Mouse (Mus musculus) mature B cell (primary cell): ENCODE measurements around the gene Ttc7b.

Experiments used
- in situ Hi-C: fragments of 300-500 bp; cut with MboI; formaldehyde crosslinking; loops from 2 replicates; pipeline ENCODE4 v1.14.3; 2019

Gene Ttc7b

GRCm38 (mm10) chr12:100447701-100448277 lies 72.8 kb downstream of the Ttc7b start:
- in situ Hi-C loops, result no loop called here

- in situ Hi-C loops, result no loop called here
Observed at GRCm38 (mm10) chr12:100447161-100447560, 73.5 kb downstream of the Ttc7b start.

- in situ Hi-C loops, result no loop called here
Observed at GRCm38 (mm10) chr12:100445686-100446085, 74.9 kb downstream of the Ttc7b start.

GRCm38 (mm10) chr12:100445271-100445670 lies 75.4 kb downstream of the Ttc7b start:
- in situ Hi-C loops, result no loop called here

- in situ Hi-C loops, result no loop called here
Observed at GRCm38 (mm10) chr12:100444671-100445165, 75.9 kb downstream of the Ttc7b start.

GRCm38 (mm10) chr12:100443452-100443851 lies 77.2 kb downstream of the Ttc7b start:
- in situ Hi-C loops, result no loop called here

- in situ Hi-C loops, result no loop called here
Observed at GRCm38 (mm10) chr12:100441609-100442008, 79.0 kb downstream of the Ttc7b start.

GRCm38 (mm10) chr12:100439883-100440282 lies 80.7 kb downstream of the Ttc7b start:
- in situ Hi-C loops, result no loop called here

- in situ Hi-C loops, result no loop called here
Observed at GRCm38 (mm10) chr12:100439145-100439755, 81.4 kb downstream of the Ttc7b start.

GRCm38 (mm10) chr12:100438509-100438908 lies 82.1 kb downstream of the Ttc7b start:
- in situ Hi-C loops, result no loop called here

- in situ Hi-C loops, result no loop called here
Observed at GRCm38 (mm10) chr12:100437862-100438261, 82.8 kb downstream of the Ttc7b start.

GRCm38 (mm10) chr12:100435763-100436162 lies 84.9 kb downstream of the Ttc7b start:
- in situ Hi-C loops, result no loop called here

GRCm38 (mm10) chr12:100431830-100432229 lies 88.8 kb downstream of the Ttc7b start:
- in situ Hi-C loops, result no loop called here

- in situ Hi-C loops, result no loop called here
Observed at GRCm38 (mm10) chr12:100429414-100430114, 91.1 kb downstream of the Ttc7b start.

GRCm38 (mm10) chr12:100428183-100428582 lies 92.4 kb downstream of the Ttc7b start:
- in situ Hi-C loops, result no loop called here

- in situ Hi-C loops, result no loop called here
Observed at GRCm38 (mm10) chr12:100426212-100426611, 94.4 kb downstream of the Ttc7b start.

GRCm38 (mm10) chr12:100425028-100425427 lies 95.6 kb downstream of the Ttc7b start:
- in situ Hi-C loops, result no loop called here

GRCm38 (mm10) chr12:100422286-100422820 lies 98.3 kb downstream of the Ttc7b start:
- in situ Hi-C loops, result no loop called here

- in situ Hi-C loops, result no loop called here
Observed at GRCm38 (mm10) chr12:100421538-100421937, 99.1 kb downstream of the Ttc7b start.

GRCm38 (mm10) chr12:100420903-100421302 lies 99.7 kb downstream of the Ttc7b start:
- in situ Hi-C loops, result no loop called here

GRCm38 (mm10) chr12:100419946-100420874 lies 100.4 kb downstream of the Ttc7b start:
- in situ Hi-C loops, result no loop called here

GRCm38 (mm10) chr12:100415802-100416201 lies 104.8 kb downstream of the Ttc7b start:
- in situ Hi-C loops, result no loop called here
